Mouse (Mus musculus) intestine, postnatal 0 days (tissue): Measurements from ENCODE around the gene Arhgef6. TPM values are rescaled to one million over a fixed set of nuclear protein-coding genes. Genes with fewer than 3 reads are reported as not detected.

ENCODE experiments used
- ATAC-seq: fragments of 200-750 bp; cut with Nextera tagmentation; 2 replicates; pipeline ENCODE4 v1.8.0; 2017; ENCODE audit warnings: mild to moderate bottlenecking, moderate TSS enrichment, moderate library complexity
- H3K27ac ChIP-seq: fragments of 300-500 bp; sonication (generic); 2 replicates; pipeline ENCODE4 v1.5.1; 2014; ENCODE audit warnings: mild to moderate bottlenecking, low read depth, low read length, moderate library complexity
- H3K27me3 ChIP-seq: fragments of 300-500 bp; sonication (generic); replicated peaks from 2 replicates; pipeline ENCODE4 v1.6.1; 2014; ENCODE audit warnings: low read length, mixed read lengths; ENCODE audit not compliant: control insufficient read depth, insufficient read depth
- H3K36me3 ChIP-seq: fragments of 300-500 bp; sonication (generic); 2 replicates; pipeline ENCODE4 v1.6.1; 2014; ENCODE audit warnings: mild to moderate bottlenecking, moderate library complexity; ENCODE audit not compliant: control insufficient read depth, insufficient read depth
- H3K4me1 ChIP-seq: fragments of 300-500 bp; sonication (generic); replicated peaks from 2 replicates; pipeline ENCODE4 v1.6.1; 2014; ENCODE audit warnings: antibody characterized with exemption, low read length, mixed read lengths; ENCODE audit not compliant: control insufficient read depth, insufficient read depth
- H3K4me2 ChIP-seq: fragments of 300-500 bp; sonication (generic); replicated peaks from 2 replicates; pipeline ENCODE4 v1.6.1; 2014; ENCODE audit warnings: low read depth, mild to moderate bottlenecking, moderate library complexity
- H3K4me3 ChIP-seq: fragments of 300-500 bp; sonication (generic); 2 replicates; pipeline ENCODE4 v1.5.1; 2014; ENCODE audit warnings: low read depth, low read length
- H3K9ac ChIP-seq: fragments of 300-500 bp; sonication (generic); 2 replicates; pipeline ENCODE4 v1.6.1; 2014; ENCODE audit warnings: mild to moderate bottlenecking, low read depth, low read length
- H3K9me3 ChIP-seq: fragments of 300-500 bp; sonication (generic); 2 replicates; pipeline ENCODE4 v1.6.1; 2016; ENCODE audit warnings: mixed run types; ENCODE audit not compliant: control insufficient read depth
- CTCF ChIP-seq: sonication (generic); IDR thresholded peaks from 2 replicates; pipeline ENCODE4 v1.5.1; 2016; ENCODE audit warnings: low read depth, mild to moderate bottlenecking, control low read depth, antibody characterized with exemption, moderate library complexity
- WGBS: fragments of 180-500 bp; shearing (Covaris S2); extraction: QIAGEN DNeasy Blood & Tissue Kit; methylation state at CpG from one replicate; pipeline ENCODE4 v1.1.7; 2014; 5-methylcytosine and 5-hydroxymethylcytosine counted together
- polyA plus RNA-seq: library from polyadenylated mRNA; unstranded; fragments of >200 nt; fragmentation: Nextera tagmentation; extraction: Ambion mirVana; gene quantifications from 2 replicates; pipeline ENCODE4 v1.2.1, GENCODE M21; 2015

The Arhgef6 gene
- polyA plus RNA-seq, 1 experiment from 2014 or later: 2.7 TPM

- no peaks in the 10 kb centered on the region for H3K36me3 ChIP-seq
- no peaks in the 10 kb centered on the region for H3K9me3 ChIP-seq
- no peaks in the 10 kb centered on the region for H3K4me1 ChIP-seq
- ATAC-seq: no peak
- WGBS: 73% methylated on average over 4 of the region's 4 CpGs
- no peak for TF ChIP-seq CTCF
- H3K4me2 ChIP-seq: no peak overlapping the region
- no peak overlapping the region for H3K4me3 ChIP-seq
- H3K9ac ChIP-seq: no peak overlapping the region
- H3K27me3 ChIP-seq: no peaks in the 10 kb centered on the region
- no peak overlapping the region for H3K27ac ChIP-seq
These were observed 34.4 kb upstream of the Arhgef6 start for GRCm38 (mm10) chrX:57372965-57373364.

DNA sequence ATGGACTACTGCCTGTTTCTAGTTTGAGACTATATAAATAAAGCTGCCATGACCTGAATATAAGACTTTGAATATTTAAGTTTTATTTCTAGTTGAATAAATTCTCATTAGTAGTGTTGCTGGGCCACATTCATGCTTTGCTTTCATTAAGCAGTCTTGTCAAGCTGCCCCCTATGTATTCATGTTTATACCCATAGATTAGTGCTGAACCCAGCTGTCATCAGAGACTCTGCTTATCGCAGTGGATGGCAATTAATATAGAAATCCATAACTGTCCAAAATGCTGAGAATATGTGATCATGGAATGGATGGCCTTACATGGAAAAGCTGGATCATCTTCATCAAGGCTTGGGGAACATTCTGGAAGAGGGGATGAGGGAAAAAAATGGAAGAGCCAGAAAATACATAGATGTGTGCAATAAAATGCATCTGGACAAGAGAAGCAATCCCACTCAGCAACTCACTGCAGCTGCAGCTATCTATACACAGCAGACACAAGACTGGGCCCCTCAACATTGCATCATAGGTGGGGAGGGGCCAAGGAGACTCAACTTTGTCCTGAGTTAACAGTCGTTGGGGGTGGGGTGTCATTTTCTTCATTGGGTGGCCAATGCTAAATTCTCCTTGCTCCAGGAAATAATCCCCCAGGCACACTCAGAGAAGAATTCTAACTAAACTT lies 26.5 kb upstream of the Arhgef6 start:
- Histone ChIP-seq H3K9ac (no peak overlapping the region), H3K27me3 (no peaks in the 10 kb centered on the region), H3K27ac (no peak overlapping the region), H3K9me3 (no peaks in the 10 kb centered on the region), H3K36me3 (no peaks in the 10 kb centered on the region), H3K4me3 (no peak overlapping the region), H3K4me2 (no peak overlapping the region), H3K4me1 (no peaks in the 10 kb centered on the region)
- no peak for ATAC-seq
- 41% methylated on average over 2 of the region's 2 CpGs for WGBS
- TF ChIP-seq CTCF: no peak

GRCm38 (mm10) chrX:57359316-57359715 lies 20.8 kb upstream of the Arhgef6 start:
- 57% methylated on average over 1 of the region's 1 CpGs for WGBS
- TF ChIP-seq CTCF: no peak
- no peak for ATAC-seq

DNA sequence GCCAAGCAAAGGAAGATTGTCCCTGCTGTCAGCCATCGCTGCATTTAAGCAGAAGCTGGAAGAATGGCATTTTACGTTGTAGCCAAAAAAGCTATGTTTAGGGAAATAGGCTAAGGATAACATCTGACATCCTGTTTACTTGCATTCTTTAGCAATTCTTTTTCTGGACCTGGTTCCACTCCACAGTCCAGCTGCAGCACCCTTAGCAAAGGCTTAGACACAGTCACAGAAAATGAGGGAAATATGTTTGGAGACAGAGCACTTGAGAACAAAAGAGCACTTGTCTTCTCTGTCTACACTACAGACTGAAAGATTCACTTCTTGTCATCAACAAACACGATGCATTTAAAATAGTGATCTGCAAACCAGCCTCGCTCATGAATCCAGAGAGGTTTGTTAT lies 691 bp upstream of the Arhgef6 start:
- TF ChIP-seq CTCF: no peak
- H3K4me1 ChIP-seq: no peaks in the 10 kb centered on the region
- H3K9ac ChIP-seq: no peak overlapping the region
- no peaks in the 10 kb centered on the region for H3K9me3 ChIP-seq
- H3K27ac ChIP-seq: no peak overlapping the region
- H3K27me3 ChIP-seq: no peaks in the 10 kb centered on the region
- no peak overlapping the region for H3K4me2 ChIP-seq
- no peaks in the 10 kb centered on the region for H3K36me3 ChIP-seq
- no peak for ATAC-seq
- WGBS: 65% methylated on average over 4 of the region's 4 CpGs
- H3K4me3 ChIP-seq: no peak overlapping the region

More at GRCm38 (mm10) chrX:57359316-57359715, 20.8 kb upstream of the Arhgef6 start:
- no peaks in the 10 kb centered on the region for H3K36me3 ChIP-seq
- H3K27me3 ChIP-seq: no peaks in the 10 kb centered on the region
- H3K4me2 ChIP-seq: no peak overlapping the region
- no peaks in the 10 kb centered on the region for H3K4me1 ChIP-seq
- H3K9me3 ChIP-seq: no peaks in the 10 kb centered on the region
- H3K27ac ChIP-seq: no peak overlapping the region
- H3K4me3 ChIP-seq: no peak overlapping the region
- no peak overlapping the region for H3K9ac ChIP-seq

DNA sequence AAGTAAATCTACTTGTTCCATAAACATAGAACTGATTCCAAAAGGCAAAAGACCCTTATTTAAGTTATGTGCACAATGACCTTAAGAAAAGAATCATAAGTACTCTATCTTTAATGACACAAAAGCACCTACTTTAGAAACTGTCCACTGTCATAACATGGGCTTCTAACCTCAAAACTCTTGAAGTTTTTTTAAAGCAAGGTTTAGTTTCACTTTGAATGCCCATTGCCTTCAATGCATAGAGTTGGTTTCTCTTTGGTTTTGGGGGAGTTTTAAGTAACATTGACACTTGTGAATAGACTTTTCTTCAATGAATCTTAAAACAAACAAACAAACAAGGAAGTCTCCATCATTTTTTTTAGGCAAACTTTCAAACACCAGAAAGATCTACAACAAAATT lies 947 bp downstream of the Arhgef6 start:
- TF ChIP-seq CTCF: no peak
- Histone ChIP-seq H3K36me3 (no peaks in the 10 kb centered on the region), H3K9ac (no peak overlapping the region), H3K27ac (no peak overlapping the region), H3K4me2 (no peak overlapping the region; the same call in 1 of the 2 replicates), H3K4me3 (no peak overlapping the region), H3K27me3 (no peaks in the 10 kb centered on the region), H3K4me1 (no peaks in the 10 kb centered on the region), H3K9me3 (no peaks in the 10 kb centered on the region)
- ATAC-seq: no peak

DNA sequence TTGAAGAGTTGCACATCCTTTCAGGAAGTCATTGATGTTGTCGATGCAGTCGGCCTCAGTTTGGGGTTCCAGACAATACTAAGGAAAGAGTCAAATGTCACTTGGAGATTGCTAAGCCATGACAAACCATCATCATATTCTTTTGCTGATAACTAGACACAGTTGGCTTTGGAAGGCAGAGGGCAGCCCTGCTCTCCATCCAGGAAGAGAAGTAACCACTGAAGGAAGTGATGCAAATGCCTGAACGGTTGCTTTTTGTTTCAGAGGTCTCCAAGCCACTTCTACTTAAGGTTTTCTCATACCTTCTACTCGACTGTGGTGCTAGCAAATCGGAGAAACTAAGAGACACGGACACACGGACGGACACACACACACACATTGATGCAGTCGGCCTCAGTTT lies 1.6 kb downstream of the Arhgef6 start:
- Histone ChIP-seq H3K9ac (no peak overlapping the region), H3K36me3 (no peaks in the 10 kb centered on the region), H3K4me3 (no peak overlapping the region), H3K27me3 (no peaks in the 10 kb centered on the region), H3K4me2 (no peak overlapping the region), H3K4me1 (no peaks in the 10 kb centered on the region), H3K9me3 (no peaks in the 10 kb centered on the region), H3K27ac (no peak overlapping the region)
- no peak for TF ChIP-seq CTCF
- 79% methylated on average over 9 of the region's 9 CpGs for WGBS
- no peak for ATAC-seq

- no peaks in the 10 kb centered on the region for H3K9me3 ChIP-seq
- 92% methylated on average over 6 of the region's 6 CpGs for WGBS
- H3K4me1 ChIP-seq: no peaks in the 10 kb centered on the region
- no peak overlapping the region for H3K4me3 ChIP-seq
- H3K27me3 ChIP-seq: no peaks in the 10 kb centered on the region
- H3K36me3 ChIP-seq: no peaks in the 10 kb centered on the region
- TF ChIP-seq CTCF: no peak
- no peak overlapping the region for H3K4me2 ChIP-seq
- H3K27ac ChIP-seq: no peak overlapping the region
- ATAC-seq: no peak
- no peak overlapping the region for H3K9ac ChIP-seq
These were observed 3.2 kb downstream of the Arhgef6 start for GRCm38 (mm10) chrX:57335313-57335712.
